Mouse (Mus musculus) monocyte, adult 5-6 weeks (primary cell): Measurements from ENCODE around the gene Wwox. TPM values are rescaled to one million over a fixed set of nuclear protein-coding genes. Genes with fewer than 3 reads are reported as not detected.

Source experiments
- ATAC-seq: fragments of 153-309, 156-312 bp; replicated peaks from 2 replicates; pipeline ENCODE4 v1.8.0; 2017; ENCODE audit warnings: mild to moderate bottlenecking; ENCODE audit not compliant: low TSS enrichment, insufficient number of reproducible peaks, severe bottlenecking, poor library complexity, low FRiP score
- total RNA-seq: library from RNA; stranded (forward); fragments of 200-1000, 200-491, 200-594 nt; gene quantifications from 3 replicates; pipeline ENCODE4 v1.2.3, GENCODE M21; 2017

The Wwox gene
- total RNA-seq, 1 experiment from 2014 or later: 4.3 TPM

DNA sequence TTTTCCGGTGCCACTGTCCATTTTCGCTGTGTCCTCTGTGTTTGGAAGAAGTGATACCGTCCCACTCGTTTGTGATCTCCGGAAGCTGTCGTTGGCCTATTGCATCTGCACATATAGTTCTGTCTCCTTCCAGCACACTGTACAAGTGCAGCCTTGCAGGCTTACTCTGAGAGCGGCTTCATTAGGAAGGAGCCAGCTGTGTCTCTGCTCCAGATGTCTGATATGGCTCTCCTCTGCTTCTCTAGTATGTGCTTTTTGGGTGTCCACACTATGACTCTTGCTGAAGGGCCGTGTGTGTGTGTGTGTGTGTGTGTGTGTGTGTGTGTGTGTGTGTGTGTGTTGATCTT lies 134.3 kb downstream of the Wwox start:
- no peak for ATAC-seq

- ATAC-seq: no peak
These were observed 139.8 kb downstream of the Wwox start for GRCm38 (mm10) chr8:114579292-114579691.

GRCm38 (mm10) chr8:114580684-114581083 lies 141.2 kb downstream of the Wwox start:
- no peak for ATAC-seq

DNA sequence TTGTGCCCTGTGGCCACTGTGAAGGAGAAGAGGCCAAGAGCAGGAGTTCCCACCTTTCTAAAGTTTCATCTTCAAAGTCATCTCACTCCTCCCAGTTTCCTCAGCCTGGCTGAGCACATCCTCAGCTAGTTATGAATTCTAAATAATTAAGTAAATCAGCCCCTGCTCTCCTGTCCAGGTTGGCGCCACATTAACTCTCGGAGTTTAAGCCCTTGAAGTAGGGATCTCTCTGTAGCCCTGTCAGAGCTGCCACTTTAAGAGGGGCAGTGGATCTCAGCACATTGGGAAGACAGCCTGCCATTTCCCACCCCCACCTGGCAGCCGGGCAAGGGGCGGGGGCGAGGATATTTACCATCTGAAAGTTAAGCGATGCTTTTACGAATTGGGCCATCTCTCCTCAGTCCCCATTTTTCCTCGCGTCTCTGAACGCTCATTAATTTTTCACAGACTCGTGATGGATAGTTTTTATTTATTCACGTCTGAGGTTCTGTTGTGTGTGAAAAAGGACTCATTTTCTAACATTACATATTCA lies 150.9 kb downstream of the Wwox start:
- no peak for ATAC-seq

DNA sequence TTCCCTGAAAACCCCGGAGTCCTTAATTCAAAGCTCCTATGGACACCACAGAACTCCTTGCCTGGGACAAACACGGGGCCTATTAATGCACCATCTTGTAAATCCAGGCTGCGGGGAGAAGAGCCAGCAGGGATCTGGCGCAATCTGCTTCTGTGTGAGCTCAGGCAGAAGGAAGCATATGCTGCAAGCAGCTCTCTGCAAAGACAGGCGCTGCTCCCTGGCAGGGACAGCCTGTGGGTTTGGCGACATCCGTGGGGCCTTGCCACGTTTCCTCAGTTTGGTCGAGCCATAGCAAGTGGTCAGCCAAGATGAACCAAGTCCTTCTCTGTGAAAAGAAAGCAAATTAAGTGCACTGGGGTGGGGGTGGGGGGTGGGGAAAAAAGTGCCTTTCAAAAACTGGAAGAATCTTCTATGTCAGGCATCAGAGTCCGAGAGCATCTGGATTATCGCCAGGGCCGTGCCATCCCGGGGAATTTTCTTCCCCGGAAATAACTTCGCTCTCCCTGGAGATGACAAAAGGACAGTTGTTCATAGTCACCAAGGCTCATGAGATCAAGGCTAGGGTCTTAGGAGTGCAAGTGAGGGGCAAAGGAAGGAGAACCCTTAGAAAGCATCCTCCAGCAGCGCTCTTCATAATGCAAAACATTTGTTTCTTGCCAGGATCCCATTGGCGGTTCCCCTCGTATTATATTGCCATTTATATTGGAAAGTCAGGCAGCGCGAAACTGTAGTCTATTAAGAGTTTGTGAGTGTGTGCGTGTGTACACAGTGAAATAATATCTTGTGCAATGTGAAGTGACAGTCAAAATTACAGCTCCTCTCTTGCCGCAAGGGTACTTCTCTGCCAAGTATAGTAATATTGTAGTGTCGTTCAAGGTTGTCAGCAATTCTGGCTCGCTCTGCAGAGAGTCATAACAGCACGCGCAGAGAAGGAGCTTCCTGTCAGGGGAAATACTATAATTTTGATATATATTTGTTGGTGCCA lies 152.1 kb downstream of the Wwox start:
- no peak for ATAC-seq

DNA sequence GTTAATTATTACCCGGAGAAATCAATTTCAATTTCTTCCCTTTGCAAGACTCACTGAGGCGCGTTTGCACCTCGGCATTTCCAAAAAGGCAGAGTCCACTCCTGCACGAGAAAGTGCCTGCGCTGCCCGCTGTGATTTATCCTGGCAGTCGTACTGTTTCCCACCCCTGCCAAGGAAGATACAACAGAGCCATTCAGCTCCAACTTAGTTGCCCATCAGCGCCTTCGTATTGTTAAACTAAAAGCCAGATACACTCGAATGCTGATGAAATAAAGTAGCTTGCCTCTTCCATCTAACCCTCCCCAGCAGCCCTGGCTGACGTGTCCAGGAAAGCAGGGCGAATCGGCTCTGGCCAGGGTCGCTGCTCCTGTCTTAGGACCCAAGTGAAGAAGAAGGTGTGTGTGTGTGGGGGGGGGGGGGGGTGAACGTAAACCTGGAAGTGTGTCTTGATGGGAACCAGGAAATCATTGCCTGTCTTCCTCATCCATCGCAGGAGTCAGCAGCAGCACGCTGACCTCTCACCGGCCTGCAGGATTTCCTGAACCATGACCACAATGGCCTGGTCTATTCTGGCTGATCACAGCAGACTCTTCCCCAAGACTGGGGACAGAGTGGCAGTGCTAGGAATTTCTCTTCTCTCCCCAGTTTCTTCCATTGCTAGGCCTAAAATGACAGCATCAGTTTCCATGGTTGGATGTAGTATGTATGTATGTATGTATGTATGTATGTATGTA lies 154.1 kb downstream of the Wwox start:
- no peak for ATAC-seq

DNA sequence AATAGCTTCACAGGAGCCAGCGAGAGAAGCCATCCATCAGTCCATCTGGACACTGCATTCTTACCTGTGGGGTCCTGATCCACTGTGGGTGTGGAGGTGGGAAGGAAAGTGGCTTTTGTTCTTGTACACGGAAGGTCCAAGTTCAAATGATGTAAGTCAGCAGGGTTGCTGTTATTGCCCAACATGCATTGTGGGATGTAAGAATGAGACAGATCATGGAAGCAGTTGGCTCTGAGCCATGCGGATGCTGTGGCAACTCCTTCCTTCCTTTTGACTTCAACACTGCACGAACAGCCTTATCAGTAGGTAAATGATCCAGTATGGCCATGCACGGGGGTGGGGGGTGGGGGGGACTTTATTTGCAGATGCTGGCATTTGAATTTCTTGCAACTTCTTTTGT lies 155.4 kb downstream of the Wwox start:
- no peak for ATAC-seq

GRCm38 (mm10) chr8:114599555-114599954 lies 160.1 kb downstream of the Wwox start:
- no peak for ATAC-seq

- ATAC-seq: no peak
These were observed 160.7 kb downstream of the Wwox start for GRCm38 (mm10) chr8:114600196-114600595.

DNA sequence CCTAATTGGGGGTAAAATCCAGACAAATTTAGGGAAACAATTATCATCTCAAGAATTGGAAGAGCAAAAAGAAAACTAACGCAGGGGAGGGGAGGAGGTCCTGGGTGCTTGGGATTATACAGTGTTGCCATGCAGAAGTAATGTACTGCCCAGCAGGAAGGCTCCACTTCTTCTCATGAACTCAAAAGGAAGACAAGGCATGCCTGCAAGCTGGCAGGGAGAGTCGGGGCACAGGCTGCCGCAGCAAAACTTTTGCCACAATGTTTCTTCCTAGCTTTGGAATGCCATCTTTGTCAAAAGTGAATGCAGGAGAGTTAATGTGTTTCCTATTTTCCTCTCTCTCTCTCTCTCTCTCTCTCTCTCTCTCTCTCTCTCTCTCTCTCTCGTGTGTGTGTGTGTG lies 163.6 kb downstream of the Wwox start:
- ATAC-seq: no peak

GRCm38 (mm10) chr8:114603561-114603960 lies 164.1 kb downstream of the Wwox start:
- ATAC-seq: no peak

- ATAC-seq: no peak
These were observed 164.9 kb downstream of the Wwox start for GRCm38 (mm10) chr8:114604315-114604714.

GRCm38 (mm10) chr8:114605651-114606050 lies 166.2 kb downstream of the Wwox start:
- ATAC-seq: no peak

DNA sequence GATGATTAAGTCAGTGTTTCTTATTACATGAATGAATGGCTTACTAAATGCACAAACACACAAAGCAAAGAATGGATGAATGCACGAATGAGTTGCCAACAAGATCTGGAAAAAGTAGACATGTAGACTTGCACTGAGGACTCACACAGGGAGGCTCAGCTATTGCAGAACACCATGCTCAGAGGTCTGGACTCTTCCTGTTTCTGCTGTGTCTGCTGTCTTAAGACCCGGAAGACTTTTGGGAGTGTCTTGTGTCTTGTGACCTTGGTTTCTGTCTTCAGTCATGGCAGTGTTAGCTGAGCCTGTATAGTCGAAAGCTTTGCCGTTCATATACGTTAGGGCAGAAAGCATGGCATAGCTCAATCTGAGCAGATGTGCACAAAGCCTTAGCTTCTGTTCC lies 169.9 kb downstream of the Wwox start:
- ATAC-seq: no peak

DNA sequence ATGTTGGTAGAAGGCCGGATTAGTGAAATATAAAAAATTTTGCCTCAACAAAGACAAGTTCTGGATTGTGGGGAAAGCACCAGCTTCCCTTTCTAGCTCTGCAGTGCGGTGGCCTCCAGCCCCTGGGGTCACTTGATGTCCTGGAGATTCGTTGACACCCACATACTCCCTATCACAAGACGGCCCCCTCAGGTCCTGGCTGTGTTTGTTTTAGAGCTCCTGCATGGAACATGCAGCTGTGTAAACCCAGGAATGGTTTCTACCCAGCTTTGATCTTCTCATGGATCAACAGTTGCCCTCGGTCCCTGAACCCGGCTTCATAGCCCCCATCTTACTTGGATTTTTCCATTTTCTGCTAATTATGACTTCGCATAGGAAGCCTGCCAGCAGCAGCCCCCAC lies 171.6 kb downstream of the Wwox start:
- no peak for ATAC-seq

DNA sequence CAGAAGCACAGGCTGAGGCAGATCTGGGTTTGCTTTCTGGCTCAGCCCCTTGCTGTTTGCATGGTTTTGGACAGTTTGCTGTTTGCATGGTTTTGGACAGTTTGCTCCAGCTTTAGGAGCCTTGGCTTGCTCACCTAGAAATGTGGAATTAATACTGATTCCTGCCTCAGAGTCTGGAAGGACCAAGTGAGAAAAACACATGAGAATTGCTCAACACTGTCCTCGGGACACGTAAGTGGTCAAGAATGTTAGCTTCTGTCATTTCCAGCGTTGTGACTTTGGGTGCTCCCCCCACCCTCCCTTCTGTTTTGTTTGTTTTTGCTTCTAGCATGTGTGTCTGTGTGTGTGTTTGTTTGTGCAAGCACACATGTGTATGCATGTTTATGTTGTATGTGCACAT lies 172.6 kb downstream of the Wwox start:
- no peak for ATAC-seq

DNA sequence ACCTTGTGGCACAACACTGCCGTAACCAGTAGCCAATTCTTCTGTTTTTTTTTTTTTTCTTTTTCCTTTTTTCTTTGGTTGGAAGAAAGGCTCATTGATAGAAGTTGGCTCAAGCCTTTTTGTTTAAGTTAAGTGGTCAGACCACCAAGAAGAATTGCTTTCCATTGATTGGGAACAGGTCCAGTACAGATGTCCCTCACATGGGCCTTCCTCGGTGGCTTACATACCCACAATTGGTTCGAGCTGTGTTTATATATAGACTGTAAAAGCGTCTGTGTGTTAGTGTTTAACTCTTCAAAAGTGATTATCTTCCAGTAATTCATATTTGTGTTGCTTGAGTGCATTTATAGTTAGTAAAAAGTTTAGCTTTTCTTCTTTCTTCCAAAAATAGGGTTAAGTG lies 176.0 kb downstream of the Wwox start:
- no peak for ATAC-seq

GRCm38 (mm10) chr8:114615908-114616307 lies 176.5 kb downstream of the Wwox start:
- ATAC-seq: no peak

GRCm38 (mm10) chr8:114618908-114619508 lies 179.6 kb downstream of the Wwox start:
- ATAC-seq: no peak
